Mouse (Mus musculus): ENCODE data around the gene Arhgap9.
A peak's percentile ranks its signal among the peaks of the same experiment; 100 is the strongest.

The Arhgap9 gene

DNA sequence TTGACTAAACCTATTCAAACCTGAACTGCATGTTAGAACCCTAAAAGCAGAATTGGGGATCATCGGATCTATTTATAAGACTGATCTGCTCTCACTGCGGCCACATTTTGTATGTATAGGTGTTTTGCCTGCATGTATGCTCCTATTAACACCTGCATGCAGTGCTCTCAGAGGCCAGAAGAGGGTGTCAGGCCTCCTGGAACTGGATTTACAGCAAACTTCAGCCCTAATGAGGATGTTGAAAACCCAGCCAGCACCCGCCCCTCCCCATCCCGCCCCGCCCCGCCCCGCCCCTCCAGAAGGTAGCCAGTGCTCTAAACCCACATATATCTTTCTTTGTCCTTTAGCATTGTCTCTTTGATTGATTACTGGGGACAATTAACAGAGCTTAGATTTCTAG, 2.7 kb downstream of the Arhgap9 start:
- peak; percentile 69 for DNase-seq

DNA sequence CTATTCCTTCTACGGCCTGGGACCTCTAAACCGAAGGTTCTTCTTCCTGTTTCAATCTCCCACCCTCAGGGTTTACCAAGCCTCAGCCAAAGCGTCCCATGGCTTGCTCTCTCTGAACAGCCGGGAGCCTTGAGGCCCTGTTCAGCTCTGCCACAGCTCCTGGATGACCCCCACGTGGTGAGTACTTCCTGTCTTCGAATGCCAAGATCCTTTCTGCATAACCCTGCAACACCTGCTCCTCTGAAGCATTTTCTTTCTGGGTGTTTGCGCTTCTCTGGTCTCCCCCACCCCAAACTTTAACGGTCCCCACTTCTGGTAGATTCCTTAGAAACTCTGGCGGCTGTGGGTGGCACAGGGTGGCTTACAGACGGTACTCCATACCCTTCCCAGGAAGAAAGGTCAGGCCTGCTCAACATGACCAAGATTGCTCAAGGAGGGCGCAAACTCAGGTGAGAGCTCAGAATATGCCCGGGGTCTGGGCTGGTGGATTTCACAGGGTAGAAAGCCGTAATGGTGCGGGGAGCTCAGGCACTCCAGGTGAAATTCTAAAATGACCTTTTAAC, 3.8 kb downstream of the Arhgap9 start:
- DNase-seq, result no peak

DNA sequence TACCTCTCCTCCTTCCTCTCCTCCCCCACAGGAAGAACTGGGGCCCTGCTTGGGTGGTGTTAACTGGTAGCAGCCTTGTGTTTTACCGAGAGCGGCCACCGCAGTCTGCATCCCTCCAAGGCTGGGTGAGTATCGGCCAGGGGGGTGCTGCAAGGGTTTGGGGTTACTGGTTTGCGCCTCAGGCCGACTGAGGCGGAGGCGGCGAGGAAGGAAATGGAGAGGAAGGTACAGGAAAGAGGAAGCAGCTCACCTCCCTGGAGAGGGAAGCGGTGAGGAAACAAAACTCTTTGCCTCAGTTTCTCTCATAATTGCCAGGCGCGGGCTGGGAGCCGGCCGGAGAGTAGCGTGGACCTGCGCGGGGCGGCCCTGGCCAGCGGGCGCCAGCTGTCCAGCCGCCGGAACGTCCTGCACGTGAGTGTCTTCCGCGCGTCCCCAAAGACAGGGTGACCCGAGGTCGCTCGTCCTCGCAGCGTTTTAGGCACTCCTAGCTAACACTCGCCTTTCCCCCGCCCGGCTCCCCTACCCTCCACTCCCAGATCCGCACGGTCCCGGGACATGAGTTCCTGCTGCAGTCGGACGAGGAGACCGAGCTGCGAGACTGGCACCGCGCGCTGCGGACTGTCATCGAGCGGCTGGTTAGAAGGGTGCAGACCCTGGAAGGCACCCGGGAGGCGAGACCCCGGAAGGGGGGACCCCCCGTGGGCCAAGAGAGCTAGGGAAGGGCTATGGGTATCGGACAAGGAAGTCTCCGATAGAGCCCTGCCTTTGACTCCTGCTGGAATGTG, 4.4 kb downstream of the Arhgap9 start:
- DNase-seq, result peak; percentile 31

DNA sequence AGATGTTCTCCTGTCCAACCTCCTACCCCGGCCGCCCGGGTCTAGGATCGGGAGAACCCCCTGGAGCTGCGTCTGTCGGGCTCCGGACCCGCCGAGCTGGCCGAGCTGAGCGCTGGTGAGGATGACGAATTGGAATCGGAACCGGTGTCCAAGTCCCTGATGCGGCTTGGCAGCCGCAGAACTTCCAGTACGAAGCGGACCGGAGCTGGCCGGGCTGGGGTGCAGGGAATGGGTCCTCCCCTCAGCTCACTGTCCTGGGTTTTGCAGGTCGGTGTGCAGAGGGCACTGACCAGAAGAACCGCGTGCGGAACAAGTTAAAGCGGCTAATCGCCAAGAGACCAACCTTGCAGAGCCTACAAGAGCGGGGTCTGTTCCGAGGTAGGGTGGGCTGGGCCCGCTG, 5.1 kb downstream of the Arhgap9 start:
- DNase-seq, result no peak

DNA sequence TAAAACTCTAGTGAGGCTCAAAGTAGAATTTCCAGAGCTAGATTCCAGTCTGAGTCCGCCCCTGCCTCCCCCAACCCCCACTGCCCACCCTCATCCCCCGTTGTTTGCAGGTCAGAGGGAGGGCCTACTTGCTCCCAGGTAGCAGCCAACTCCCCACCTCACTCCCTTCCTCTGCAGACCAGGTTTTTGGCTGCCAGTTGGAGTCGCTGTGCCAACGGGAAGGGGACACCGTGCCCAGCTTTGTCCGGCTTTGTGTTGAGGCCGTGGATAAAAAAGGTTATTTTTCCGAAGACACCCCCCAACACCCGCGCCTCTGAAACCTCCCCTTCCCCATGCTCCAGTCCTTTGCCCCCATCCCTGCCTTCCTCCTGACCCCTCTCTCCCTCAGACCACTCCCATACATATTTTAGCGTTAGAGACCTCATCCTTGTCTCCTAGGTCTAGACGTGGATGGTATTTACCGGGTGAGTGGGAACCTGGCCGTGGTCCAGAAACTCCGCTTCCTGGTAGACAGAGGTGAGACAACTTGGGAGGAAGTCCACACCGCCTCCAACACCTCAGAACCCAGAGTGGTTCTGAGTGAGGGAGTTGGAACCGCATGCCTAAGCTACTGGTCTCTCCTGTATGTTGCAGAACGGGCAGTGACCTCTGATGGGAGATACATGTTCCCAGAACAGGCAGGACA, 5.8 kb downstream of the Arhgap9 start:
- no peak for DNase-seq

DNA sequence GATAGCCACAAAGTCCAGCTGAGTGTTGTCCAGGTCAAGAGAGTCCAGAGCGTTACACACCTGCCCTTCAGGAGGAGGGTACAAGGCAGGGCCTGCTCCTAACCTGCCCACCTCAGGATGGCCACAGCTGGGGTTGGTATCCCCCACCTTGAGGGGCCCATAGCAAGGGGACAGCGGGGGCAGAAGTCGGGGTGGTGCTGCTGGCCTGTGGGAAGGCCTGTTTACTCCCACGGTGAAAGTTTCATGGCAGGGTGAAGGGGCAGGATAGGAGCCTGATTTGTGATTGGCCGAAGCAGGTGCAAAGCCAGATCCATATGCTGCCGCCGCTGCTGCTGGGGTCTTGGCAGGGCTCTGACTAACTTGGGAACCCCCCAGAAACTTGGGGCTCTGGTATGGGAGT, 8.4 kb downstream of the Arhgap9 start:
- DNase-seq, result no peak

DNA sequence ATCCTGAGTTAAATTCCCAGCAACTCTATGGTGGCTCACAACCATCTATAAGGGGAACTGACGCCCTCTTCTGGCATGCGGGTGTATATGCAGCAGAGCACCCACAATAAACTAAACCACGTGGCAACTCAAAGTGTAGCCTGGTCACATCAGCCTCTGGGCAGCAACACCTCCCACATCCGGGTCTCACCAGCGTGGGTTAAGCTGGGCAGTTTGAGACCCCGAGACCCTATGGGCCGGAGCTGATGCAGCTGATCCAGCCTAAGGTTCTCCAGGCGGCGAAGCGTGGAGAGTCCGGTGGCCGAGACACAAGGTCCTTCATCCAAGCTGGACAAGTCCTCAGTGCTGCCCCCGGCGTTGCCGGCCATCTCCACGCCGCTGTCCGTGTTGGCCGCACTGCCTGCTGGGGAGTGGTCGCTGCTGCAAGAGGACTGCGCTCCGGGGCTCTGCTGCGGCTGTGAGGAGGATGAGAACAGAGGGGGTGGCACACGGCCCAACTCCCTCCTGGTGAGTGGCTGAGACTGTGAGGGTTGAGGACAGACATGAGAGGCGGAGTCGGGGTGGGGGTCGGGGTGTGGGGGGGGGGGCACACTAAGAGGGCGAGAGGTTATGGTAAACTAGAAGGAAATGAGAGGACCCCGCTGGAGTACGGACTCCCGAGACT, 10.6 kb downstream of the Arhgap9 start:
- DNase-seq, result no peak

DNA sequence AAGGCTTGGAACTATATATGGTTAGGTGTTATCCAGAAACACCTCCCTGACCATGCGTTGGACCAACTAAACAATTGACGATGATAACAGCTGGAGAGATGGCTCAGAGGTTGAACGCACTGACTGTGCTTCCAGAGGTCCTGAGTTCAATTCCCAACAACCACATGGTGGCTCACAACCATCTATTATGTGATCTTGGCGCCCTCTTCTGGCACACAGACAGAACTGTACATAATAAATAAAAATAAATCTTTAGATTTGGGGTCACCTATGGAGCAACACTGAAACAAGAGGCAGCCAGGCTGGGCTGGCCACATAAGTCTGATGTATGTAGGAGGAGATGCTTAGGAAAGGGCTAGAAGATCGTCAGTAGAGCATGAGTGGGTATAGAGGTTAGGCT, 11.4 kb downstream of the Arhgap9 start:
- DNase-seq, result no peak

DNA sequence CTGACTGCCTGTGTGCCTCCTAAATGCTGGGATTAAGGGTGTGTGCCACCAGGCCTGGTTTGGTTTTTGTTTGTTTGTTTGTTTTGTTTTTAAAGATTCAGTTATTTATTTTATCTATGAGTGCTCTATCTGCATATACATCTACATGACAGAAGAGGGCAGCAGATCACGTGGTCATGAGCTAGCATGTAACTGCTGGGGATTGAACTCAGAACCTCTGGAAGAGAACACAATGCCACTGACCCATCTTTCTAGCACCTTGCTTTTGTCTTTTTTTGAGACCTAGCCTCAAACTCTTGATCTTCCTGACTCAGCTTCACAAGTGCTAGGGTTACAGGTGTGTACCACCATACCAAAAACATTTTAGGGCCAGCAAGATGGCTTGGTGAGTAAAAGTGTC, 13.5 kb downstream of the Arhgap9 start:
- DNase-seq, result no peak

DNA sequence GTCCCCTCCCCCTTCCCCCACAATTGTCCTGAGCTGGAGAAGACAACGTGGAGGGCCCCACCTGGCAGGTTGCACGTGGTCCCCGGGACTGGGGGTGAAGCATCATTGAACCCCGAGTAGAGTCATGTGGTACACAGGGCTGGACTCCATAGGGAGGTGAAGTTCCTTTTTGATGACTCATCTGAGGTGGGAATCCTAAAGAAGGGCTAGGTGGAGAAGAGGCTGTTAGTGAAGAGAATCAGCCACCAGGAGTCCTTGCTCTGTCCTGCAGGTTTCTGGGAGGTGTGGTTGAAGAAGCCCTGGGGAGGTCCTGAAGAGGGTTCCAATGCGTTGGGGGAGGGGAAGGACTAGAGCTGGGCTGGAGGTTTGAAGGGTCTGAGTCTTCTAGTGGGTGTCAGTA, 15.2 kb downstream of the Arhgap9 start:
- no peak for DNase-seq

DNA sequence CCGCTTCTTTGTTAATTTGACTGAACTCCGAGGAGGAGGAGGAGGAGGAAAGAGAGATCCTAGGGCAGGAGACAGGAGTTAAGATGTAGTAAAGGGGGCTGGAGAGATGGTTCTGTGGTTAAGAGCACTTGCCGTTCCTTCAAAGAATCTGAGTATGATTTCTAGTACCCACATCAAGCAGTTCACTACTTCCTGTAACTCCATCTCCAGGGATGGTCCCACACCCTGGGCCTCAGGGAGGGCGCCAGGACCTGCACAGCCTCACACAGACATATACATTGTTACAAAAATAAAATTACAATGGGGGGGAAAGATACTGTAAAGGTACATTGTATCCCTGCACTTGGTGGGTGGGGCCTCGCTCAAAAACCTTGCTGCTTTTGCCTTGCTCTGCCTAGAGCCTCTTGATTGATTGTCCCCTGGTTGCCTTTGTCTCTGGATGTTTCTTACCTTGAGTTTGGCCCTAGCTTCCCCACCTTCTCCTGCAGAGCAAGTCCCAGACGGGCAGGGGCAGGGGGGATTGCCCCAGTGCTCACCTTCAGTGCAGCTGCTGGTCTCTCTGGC, 15.9 kb downstream of the Arhgap9 start:
- DNase-seq, result no peak

DNA sequence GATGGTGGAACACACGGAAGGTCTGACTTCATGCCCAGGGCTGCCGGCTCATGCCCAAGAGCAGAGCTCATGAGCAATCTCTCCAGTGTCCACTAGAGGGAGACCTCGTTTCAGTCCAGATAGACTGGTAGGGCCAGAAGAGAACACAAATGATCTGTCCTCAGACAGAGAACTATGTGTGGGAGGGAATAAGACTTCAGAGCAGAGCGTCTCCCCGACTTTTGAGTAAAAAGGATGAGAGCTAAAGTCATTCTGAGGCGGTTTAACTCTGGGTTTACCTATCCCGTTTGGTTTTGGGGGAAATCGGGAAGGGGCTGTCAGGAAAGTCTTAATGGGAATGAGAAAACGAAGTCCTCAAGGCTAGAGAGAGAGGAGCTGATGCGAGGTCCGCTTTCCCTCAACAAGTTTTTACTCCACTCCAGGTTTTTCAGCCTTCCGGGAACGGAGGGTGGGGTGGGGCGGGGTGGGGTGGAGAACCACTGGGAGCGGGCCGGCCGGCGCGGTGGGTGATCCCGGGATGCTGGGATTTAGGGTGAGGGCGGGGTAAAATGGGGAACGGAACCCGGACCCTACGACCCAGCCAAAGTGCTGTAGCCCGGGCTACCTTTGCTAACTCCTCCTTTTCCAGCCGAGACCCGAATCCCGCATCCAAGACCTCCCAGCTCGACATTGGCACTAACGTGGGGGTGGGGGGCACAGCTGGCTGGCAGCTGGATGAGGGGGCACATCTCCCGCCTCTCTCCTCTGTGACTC, 17.3 kb downstream of the Arhgap9 start:
- DNase-seq, result peak; percentile 91

DNA sequence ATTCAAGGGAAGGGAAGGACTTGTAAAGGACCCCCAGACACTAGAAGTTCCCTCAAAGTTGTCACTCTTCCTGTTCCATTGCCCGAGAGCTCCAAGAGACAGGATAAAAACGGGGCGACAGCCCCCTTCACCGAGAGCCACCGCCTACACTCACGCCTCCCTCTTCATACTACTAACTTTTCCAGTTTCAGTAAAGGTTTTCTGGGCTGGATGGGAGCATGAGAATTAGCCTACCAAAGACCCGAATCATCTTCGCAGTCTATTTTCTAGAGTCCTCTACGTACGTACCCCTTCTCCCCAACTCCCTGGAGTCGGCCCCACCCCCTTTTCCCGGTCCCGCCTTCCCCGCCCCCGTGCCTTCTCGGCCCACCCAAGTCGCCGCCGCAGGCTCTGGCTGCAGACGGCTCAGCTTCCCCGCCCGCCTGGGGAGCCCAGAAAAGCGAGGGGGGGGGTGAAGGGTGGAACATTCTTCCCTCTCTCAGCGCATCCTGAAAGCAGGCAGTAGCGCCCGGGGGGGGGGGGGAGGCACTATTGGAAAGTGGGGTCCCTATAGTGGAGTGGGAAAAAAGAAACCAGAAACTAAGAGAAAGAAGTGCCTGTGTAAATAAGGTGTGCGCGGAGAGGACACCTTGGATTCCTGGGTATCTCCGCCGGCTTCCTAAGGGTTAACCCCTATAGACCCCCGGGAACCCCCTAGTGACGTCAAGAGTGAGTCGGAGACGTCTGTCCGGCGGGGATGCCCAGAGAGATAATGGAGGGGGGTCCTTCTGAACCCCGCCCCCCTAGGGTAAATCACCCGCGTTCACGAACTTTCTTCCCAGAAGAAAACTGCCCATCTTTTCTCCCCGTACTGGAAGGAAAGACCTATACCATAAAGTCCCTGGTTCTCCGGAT, 18.2 kb downstream of the Arhgap9 start:
- peak; percentile 69 for DNase-seq

DNA sequence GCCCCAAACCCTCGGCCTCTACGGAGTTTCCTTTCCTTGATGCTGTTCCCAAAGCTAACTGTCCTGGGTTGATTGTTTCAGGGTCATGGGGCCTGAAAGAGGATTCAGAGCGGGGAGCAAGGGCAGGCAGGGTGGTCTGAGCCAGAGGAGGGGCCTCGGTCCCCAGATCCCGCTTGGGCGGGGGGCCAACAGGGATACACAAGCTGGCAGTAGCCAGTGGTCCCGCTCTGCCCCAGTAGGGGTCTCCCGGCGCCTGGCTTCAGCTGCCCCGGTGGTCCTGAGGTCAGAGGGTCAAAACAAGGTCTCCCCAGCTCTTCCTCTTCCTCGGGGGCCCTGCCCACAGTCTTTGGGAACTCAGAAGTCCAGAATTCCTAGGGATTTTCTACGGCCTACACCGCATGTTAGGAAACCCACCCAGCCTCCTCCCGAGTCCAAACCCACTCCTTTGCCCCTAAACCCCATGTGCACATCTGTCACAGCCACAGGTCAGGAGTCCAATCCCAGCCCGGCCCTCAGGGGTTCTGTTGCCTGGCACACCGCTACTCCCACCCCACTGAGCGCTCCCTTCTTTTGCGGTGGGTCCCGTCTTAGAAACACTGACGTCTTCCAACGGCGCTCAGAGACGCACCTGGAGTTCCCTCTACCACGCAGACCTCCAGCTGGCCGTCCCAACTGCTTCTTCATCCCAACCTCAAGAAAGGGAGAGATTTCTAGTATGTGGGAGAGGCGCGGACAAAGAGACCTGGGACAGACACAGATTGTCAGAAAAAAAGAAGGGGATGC, 19.0 kb downstream of the Arhgap9 start:
- no peak for DNase-seq

DNA sequence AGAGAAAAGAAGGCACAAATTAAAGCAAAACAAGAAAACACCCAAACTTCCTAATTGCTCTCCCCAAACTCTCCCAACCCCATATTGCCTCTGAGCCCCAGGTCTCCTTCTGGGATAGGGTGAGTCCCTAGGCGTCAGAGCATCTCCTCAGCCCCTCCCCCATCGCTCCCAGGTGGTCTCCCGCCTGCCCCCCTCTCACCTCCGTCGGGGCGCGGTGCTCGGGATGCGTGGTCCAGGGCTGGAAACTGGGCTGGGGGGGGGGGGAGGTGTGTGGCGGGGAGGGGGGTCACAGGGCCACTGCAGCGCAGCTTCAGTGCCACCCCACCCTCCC, 19.6 kb downstream of the Arhgap9 start:
- no peak for DNase-seq

DNA sequence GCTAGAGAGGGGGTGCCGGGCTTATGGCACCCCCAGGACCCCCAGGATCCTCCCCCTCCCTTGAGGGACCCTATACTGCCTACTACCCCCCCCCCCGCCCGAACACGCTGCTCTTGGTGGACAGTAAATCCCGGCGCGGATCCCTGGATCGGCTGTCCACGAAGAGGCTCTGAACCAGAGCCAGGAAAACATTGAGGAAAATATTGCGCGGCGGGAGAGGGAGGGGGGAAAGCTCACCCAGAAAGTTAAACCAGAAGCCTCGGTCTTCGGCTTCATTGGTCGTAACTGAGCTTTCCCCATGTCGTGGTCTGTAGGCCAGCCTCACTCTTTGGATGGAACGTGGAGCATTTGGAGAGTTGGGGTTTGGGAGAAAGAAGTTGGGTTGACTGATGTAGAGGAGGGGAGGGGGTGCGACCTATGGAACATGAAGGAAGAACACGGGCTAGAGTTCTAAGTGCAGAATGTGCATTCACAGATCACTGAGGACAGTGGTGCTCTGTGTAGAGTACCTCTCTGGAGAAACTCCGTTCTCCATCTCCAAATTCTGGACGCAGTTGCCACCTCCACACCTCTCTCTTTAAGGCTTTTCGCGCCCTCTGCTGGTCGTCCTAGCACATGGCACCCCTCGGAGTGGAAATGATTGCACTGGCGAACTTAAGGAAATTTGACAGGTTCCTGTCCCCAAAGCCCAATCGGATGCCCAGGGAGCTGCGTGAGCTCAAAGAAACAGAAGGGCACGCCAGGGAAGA, 20.3 kb downstream of the Arhgap9 start, which contains the start of gene Gli1:
TSS of gene Gli1 (minus strand) at position 84 of the 749 bp plus-strand sequence.
- DNase-seq, result peak; percentile 90

DNA sequence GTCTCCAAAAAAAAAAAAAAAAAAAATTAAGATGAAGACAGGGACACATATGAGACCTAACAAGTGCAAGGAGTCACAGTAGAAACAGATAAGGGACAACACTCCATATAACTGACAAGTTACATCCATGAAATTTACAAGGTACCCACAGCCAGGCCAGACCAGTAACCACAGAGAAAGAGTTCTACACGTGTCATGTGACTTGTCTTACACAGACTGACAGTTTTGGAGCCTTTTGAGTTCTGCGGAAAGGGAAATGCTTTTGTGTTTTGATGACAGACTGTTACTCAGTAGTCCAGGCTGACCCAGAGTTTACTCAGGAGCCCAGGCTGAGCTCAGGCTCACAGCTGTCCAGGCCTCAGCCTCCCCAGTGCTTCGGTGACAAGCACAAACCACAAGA, 21.3 kb downstream of the Arhgap9 start:
- no peak for DNase-seq

DNA sequence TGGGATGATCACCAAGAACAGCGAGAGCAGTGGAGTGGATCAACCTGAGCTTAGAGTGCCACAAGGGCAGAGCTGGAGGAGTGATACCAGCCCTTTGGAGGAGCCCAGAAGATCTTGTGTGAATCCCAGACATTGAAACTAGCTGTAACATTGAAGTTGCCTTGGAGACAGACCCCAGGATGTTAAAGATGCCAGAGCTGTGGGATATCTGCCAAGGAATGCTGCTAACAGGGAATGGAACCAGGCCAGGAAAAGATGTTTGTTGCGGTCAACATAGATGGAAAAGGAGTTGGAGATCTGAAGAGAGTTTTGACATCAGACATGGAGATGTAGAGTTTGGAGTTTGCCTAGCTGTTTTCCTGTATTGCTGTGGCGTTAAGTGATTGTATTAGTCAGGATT, 24.4 kb downstream of the Arhgap9 start:
- no peak for DNase-seq

DNA sequence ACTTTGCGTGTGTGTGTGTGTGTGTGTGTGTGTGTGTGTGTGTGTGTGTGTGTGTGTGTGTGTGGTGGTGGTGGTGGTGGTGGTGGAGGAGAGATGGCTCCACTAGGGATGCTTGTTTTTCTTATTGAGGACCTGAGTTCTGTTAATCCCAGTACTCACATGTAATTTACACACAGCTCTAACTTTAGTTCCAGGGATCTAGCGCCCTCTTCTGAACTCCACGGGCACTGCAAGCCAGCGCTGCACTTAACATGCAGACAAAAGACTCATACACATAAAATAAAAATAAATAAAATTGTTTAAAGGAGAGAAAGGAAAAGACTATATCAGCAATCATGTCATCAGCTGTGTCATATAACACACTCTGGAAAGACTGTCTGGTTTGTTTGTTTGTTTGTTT, 27.2 kb downstream of the Arhgap9 start:
- DNase-seq, result no peak

DNA sequence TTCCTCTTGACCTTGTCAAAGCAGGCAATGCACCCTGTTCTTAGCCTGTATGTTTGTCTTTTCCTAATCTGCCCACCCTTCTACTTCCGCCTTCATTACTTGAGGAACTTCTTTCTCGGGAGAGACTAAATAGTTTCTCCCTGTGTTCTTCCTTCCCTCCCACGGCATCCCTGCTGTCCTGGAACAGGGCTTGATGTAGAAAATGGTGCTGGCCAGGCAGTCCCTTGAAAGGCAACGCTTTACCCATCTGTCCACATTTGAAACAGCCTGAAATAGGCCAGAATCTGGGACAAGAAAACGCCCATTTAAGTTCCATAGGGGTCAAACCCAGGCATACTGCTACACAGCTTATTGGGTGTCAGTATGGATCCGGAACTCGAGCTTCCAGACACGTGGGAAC, 28.0 kb downstream of the Arhgap9 start:
- DNase-seq, result no peak

Measured in lung, postnatal 14 days (tissue).